Mouse (Mus musculus): Measurements from ENCODE around the gene Pih1d1.
"Not testable (repeated sequence)": the region's sequence is repeated elsewhere in the genome, so short reads cannot be mapped to it uniquely, and the experiment has no call there.

Gene Pih1d1

GRCm38 (mm10) chr7:45148534-45149098 is 5.5 kb upstream of the Pih1d1 start:
- DNase-seq = no peak

GRCm38 (mm10) chr7:45149545-45149944 is 4.6 kb upstream of the Pih1d1 start:
- DNase-seq = peak; percentile 38 to 73

GRCm38 (mm10) chr7:45150321-45150720 is 3.8 kb upstream of the Pih1d1 start:
- no peak for DNase-seq

- DNase-seq = peak; percentile 46 to 84
These were observed 2.8 kb upstream of the Pih1d1 start for GRCm38 (mm10) chr7:45151303-45151702.

- not testable (repeated sequence) for DNase-seq
These were observed 1.1 kb upstream of the Pih1d1 start for GRCm38 (mm10) chr7:45153052-45153451.

GRCm38 (mm10) chr7:45153586-45153985 is 517 bp upstream of the Pih1d1 start:
- DNase-seq = no peak

- DNase-seq = peak; percentile 75 to 77
These were observed 951 bp downstream of the Pih1d1 start for GRCm38 (mm10) chr7:45154993-45155514.

- DNase-seq = no peak
These were observed 1.5 kb downstream of the Pih1d1 start for GRCm38 (mm10) chr7:45155590-45155989.

GRCm38 (mm10) chr7:45156206-45156605 is 2.1 kb downstream of the Pih1d1 start:
- no peak for DNase-seq

GRCm38 (mm10) chr7:45157459-45157858 is 3.4 kb downstream of the Pih1d1 start:
- no peak for DNase-seq

- no peak for DNase-seq
These were observed 4.9 kb downstream of the Pih1d1 start for GRCm38 (mm10) chr7:45158991-45159390.

- DNase-seq = no peak
These were observed 6.3 kb downstream of the Pih1d1 start for GRCm38 (mm10) chr7:45160316-45160800.

GRCm38 (mm10) chr7:45160866-45161265 is 6.8 kb downstream of the Pih1d1 start:
- no peak for DNase-seq

GRCm38 (mm10) chr7:45161612-45162473 is 7.7 kb downstream of the Pih1d1 start:
- peak; percentile 87 to 90 for DNase-seq

GRCm38 (mm10) chr7:45162551-45162950 is 8.4 kb downstream of the Pih1d1 start:
- no peak for DNase-seq

GRCm38 (mm10) chr7:45162996-45163615 is 9.0 kb downstream of the Pih1d1 start:
- no peak for DNase-seq

GRCm38 (mm10) chr7:45163735-45164490 is 9.8 kb downstream of the Pih1d1 start, which contains the start of gene Slc17a7:
Gene Slc17a7, plus strand, starts transcription at chr7:45163949.
- DNase-seq = peak; percentile 45 to 49

GRCm38 (mm10) chr7:45164833-45165232 is 10.7 kb downstream of the Pih1d1 start:
- DNase-seq = no peak

- no peak for DNase-seq
These were observed 11.6 kb downstream of the Pih1d1 start for GRCm38 (mm10) chr7:45165701-45166100.

GRCm38 (mm10) chr7:45166950-45167401 is 12.9 kb downstream of the Pih1d1 start:
- DNase-seq = no peak

- no peak for DNase-seq
These were observed 13.8 kb downstream of the Pih1d1 start for GRCm38 (mm10) chr7:45167761-45168445.

- DNase-seq = no peak
These were observed 14.6 kb downstream of the Pih1d1 start for GRCm38 (mm10) chr7:45168656-45169055.

Measured in lung, postnatal 4 days (tissue).